Mouse (Mus musculus): ENCODE measurements at regions not wholly inside any gene's neighbourhood (a gene's known extent, or its start where the extent isn't known, plus 50 kb on each side); places are given as distances from the start of the nearest gene placed in this dataset.
"Not testable (repeated sequence)": the region's sequence is repeated elsewhere in the genome, so short reads cannot be mapped to it uniquely, and the experiment has no call there.

DNA sequence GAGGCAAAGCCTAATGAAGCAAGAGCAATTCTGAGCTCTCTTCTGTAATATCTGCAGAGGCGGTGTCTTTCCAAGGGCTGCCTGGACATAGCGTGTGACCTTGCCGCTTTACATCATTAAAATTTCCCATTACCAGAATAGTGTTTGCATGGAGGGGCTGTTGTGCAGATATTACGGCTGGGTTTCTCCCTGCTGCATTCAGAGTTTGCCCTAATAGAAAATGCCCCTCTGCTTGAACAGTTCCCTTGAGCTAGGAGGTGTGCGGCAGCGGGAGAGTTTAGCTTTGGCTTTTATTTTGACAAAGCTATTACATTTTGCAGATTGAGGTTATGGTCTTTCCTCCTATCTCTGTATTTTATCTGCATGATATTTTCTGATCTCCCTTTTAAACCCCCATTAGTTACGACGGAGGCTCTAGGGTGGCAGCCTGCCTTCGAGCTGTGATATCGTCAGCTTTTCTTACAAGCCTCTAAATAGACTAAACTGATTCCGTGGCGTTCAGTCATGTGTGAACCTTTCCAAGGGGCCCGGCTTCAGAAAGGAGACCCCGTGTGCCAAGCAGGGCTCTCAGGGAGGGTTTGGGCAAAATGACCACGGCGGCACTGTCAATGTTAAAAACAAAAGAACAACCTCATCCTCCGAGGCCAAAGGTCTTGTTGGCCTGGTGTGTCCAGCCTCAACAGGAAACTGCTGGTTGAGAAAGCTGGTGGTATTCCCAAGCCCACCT is 182.2 kb upstream of the Pmfbp1 start:
- DNase-seq (ENCODE audit: low spot score in 2 of 2): no peak

DNA sequence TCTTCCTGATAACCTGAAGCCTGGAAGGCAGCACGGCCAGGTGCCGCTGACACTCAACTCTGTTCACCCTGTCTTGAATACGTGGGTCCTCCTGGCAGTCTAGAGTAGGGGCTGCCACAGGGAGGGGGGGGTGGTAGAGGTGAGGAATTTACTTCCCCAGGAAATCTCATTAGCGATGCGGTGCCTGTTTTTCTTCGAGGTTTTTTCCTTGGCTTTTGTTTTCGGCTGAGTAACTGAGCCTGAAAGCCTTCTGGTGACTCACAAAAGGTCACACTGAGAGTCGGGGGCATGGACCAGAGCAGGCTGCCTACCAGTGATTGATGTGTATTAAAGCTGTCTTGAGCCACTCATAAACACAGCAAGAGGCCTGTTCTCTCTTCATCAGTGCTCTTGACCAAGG is 181.1 kb upstream of the Pmfbp1 start:
- DNase-seq (ENCODE audit: low spot score in 2 of 2): no peak

DNA sequence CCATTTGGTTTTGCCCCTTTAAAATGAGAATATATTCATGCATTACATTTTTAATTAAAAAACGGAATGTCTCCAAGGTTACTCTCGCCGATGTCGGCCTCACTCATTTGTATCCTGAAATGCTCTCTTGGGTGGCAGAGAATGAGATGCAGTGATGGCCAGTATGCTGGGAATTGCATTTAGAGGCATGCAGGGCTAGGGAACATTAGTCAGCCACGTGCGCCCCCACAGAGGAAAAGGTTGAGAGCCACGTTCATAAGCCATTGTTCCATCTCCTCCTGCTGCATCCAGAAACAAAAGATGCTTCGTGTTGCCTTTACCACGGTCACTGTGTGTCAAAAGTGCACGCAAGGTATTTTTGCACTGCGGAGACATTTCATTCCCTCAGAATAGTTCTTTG is 172.9 kb upstream of the Pmfbp1 start:
- DNase-seq (ENCODE audit: low spot score in 2 of 2): no peak

DNA sequence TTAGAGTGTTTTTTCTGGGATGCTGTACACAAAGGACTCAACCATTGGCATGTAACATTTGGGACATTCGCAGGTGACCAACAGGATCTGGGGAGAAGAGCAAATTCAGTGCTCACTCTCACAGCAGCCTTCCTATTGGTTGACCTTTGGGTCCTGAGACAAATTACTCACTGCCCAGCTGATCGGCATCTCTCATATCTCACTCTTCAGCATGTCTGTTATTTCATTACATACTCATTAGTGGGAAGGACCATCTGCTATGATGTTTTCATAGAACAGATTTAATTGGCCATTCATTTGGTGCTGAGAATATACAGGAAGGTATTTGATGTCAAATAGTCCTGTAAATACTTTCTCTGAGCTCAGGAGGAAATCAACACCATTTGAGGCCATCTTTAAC is 170.5 kb upstream of the Pmfbp1 start:
- no peak for DNase-seq (ENCODE audit: low spot score in 2 of 2)

DNA sequence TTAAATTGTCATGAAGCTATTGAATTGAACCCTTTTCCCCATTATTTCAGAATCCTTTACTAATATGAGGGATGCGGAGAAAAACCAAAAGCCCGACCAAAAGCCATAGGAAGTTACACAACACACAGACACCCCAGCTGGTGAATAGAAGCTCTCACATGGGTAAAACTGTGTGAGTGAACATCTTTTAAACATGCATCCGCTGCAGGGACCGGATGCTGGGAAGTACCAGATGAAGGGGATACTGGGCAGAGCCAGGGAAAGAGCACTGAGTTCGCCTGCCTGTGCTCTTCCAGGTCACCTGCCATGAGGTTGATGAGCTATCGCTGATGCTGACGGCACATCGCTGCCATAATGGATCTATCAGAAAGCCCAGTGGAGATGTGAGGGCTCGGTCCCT is 169.6 kb upstream of the Pmfbp1 start:
- no peak for DNase-seq (ENCODE audit: low spot score in 2 of 2)

DNA sequence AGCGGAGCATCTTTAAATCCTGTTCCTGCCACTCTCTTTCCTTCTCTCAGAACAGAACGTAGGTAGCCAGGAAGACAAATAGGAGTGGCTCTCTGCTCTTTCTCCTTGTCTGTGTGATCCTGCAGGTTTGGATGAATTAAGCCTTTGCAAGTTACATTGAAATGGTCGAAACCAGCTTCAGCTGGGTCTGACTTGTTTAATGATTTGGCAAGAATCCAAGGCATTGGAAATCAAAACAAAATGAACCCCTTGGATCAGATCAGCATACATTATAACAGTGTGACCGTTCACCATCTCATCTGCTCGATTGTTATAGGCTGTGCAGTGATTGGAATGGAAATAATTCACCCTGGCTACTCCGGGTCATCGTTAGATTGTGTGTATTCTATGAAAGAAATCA is 157.6 kb upstream of the Pmfbp1 start:
- no peak for DNase-seq (ENCODE audit: low spot score in 2 of 2)

DNA sequence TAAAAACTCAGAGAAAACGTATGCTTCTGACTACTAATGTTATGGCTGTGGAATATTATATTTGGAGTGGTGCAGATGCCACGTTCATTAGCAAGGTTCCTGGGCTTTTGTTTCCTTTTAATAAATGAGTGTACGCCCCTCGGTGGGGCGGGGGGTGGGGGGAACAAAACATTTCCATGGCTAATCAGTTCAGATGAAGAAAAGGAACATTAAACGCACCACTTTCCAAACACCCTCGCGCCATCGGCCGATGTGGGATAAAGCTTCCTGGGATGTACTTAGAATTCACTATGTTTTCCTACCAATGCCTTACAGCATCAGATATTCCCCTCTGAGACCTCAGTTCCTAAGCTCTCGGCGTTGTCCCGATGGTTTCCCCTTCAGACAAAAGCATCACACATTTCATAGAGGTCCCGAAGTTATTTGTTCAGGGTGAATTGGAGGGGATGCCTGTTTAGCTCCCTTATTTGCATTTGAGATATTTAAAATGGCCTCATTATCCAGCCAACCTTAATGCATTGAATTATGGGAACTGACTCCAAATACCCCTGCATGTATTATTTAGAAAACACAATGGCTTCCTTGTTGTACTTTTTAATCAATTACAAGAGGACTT is 155.5 kb upstream of the Pmfbp1 start:
- no peak for DNase-seq (ENCODE audit: low spot score in 2 of 2)

DNA sequence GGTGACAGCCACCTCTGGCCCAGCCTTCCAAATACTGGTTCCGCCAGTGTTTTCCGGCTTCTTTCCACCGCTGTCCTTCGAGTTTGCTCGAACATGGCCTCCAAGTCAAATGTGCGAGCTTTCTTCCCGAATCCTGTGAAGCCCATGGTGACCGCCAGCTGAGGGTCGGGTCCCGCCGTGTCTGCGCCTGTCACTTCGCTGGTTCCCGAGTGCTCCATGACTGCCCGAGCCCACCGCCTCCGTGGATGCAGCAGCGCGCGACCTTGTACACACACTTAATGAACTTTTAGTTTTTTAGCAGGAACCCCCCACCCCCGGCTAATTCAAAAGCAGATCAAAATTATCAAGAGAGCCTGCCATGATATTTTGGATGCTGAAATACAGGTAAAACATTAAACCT is 153.2 kb upstream of the Pmfbp1 start:
- not testable (repeated sequence) for DNase-seq (ENCODE audit: low spot score in 2 of 2)

DNA sequence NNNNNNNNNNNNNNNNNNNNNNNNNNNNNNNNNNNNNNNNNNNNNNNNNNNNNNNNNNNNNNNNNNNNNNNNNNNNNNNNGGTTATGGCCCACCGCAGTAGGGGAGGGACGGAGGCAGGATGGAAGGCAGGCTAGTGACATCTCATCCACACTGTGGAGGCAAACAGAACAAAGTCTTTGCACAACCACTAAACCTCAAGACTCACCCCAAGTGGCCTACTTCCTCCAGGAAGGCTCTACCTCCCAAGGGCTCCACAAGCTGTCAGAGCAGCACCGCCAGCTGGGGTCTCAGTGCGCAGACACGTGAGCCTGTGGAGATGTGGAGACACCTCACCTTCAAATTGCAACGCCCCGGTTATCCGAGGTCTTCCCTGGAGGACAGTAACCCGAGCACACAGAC is 138.7 kb upstream of the Pmfbp1 start:
- no peak for DNase-seq (ENCODE audit: low spot score in 2 of 2)

DNA sequence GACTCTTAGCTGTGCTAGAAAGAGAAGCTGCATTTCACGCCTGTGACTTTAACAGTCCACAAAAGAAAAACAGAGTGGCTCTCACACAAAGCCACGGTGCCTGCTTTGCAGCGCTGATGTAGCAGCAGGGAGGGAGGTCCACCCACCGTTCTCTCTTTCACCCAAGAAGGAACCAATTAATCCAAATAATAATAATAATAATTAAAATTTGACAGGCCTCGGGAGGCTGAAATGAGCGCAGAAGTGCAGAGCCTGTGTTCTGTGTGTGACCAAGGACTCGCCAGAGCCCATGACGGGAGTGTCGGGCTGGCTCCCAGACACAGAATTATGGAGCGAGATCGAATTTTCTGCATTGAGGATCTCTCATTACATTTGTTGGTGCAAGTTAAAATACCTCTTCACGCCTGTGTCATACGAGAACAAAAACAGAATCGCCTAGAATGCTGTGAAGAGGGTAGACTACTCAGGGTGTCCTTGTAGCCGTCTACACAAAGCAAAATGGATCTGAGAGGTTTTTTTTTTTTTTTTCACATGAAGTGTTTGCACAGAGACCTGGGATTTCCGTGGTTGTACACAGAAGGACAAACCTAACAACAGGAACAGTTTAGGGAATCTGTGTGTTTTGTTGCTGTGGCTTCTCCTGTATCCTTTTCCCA is 134.3 kb upstream of the Pmfbp1 start:
- DNase-seq (ENCODE audit: low spot score in 2 of 2): no peak

DNA sequence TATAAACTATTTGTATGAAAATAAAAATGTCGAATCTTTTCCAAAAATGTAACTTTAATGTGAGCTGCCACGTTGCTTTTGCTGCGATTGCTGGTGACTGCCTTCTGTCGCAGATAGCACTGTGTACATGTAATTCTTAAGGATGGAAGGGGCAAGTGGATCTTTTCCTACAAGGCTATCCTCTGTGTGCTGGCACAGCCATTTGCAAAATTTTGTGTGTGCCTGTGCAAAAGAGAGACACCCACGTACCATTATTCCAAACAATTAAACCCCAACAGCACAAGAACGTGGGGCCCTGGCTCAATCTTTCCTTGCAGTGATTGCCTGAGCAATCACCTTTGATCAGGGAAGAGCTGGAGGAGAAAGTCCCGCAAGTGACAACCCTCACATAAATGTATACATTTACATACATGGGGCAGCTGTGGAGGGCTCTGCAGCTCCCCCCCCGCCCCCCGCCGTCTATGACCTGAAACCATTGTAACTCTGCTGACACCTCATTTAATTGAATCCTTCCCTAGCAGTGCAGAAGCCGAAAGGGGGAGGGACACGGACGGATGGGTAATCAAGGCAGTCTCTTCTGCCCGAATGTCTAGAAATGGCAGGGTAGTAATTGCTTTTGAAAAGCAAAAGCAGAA is 133.6 kb upstream of the Pmfbp1 start:
- no peak for DNase-seq (ENCODE audit: low spot score in 2 of 2)

DNA sequence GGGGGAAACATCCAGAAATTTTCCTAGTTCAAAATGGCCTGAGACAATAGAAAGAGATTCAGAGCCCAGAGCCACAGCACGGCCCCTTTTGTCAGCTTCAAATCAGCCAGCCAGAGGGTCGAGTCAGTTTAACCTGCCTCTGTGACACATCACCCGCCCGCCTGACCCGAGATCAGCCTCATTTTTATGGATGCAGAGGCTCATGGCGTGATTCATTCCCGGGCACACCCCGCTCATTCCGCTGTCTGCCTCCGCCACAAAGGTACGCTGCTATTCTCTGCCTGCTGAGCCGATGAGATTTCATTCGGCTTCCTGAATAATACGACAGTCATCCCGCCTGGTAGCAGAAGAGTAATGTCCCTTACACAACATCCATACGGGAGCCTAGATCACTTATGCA is 132.9 kb upstream of the Pmfbp1 start:
- no peak for DNase-seq (ENCODE audit: low spot score in 2 of 2)

DNA sequence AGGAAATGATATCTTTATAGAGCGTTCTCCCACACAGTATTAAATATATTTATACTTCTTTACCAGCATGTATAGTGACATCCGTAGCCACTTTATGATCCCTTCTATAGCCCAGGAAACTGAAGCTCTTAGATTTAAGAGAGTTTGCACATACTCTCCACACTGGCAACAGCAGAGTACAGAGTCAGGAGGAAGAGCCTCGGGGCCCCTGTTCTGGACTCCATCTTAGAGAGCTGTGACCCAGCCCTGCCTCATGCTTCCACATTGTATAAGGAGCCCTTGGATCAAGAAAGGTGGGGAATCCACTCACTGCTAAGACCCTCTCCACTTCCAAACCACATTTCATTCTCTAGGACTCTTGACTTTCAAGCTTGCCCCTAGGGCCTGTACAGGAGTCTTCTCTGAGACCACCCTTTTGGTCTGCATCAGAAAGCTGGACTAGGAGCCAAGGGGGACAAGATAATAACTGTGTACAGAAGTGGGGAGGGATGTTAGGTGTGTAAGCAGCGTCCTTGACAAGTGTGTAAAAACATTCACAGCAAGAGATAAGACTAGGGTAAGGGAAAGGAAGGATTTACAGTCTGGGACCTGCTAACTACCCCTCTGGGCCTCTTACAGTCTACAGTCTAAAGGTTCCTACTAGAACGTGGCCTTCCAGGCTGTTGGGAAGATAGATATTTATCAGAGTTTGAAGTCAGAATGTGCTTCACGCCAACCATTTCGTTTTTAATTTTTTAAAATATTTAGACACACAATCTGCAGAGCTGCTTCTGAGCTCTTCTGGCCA is 132.1 kb upstream of the Pmfbp1 start:
- DNase-seq (ENCODE audit: low spot score in 2 of 2): no peak

DNA sequence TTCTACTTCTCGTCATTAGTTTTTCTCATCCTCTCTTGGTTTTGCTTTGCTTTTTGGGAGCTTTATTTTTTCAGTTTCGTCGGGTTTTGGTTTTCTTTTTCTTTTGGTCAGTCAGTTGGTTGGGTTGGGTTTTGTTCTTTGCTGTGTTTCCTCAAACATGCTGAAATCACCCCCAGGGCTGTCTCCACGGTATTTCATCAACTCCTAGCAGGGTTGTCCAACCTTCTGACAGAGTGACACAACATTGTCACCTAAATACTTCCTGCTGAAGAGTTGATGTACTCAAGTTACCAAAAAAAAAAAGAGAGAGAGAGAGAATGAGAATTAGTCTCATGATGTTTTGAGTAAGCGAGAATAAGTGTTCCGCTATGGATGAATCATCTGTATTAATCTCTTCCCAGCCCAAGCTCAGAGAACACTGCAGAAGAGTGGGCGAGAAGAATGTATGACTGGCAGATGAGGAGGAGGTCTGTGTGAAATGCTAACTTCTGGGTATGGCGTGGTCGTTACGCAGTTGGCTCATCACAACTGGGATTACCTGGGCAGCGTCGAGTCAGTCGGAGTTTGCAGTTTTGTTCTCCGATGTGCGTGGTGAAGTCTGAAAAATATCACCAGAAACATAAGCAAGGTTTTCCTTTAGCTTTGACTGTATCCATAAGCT is 130.5 kb upstream of the Pmfbp1 start:
- no peak for DNase-seq (ENCODE audit: low spot score in 2 of 2)

DNA sequence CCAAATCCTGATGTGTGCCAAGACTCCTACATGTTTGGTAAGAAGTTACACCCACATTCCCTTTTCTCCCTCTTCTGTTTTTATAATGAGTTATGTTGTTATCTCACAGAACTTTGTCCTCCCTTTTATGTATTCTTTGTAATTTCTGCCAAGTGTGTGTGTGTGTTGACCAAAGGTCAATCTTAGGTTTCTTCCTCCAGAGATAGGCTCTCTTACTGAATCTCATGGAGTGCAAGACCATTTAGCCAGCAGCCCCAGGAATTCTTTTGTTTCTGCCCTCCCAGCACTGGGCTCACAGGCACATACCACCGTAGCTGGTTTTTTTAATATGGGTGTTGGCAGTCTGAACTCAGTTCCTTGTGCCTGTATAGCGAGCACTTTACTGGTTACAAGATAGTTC is 119.8 kb upstream of the Pmfbp1 start:
- no peak for DNase-seq (ENCODE audit: low spot score in 2 of 2)

DNA sequence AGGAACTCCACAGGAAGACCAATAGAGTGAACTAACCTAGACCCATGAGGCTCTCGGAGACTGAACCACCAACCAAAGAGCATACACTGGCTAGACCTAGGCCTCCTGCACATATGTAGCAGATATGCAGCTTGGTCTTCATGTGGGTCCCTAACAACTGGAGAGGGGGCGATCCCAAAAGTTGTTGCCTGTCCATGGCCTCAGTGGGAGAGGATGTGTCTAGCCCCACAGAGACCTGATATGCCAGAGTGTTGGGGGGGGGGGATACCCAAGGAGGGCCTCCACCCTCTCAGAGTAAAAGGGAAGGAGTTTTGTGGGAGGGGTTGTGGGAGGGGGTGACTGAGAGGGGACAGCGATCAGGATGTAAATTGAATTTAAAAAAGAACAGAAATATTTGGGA is 108.9 kb upstream of the Pmfbp1 start:
- DNase-seq (ENCODE audit: low spot score in 2 of 2): no peak

DNA sequence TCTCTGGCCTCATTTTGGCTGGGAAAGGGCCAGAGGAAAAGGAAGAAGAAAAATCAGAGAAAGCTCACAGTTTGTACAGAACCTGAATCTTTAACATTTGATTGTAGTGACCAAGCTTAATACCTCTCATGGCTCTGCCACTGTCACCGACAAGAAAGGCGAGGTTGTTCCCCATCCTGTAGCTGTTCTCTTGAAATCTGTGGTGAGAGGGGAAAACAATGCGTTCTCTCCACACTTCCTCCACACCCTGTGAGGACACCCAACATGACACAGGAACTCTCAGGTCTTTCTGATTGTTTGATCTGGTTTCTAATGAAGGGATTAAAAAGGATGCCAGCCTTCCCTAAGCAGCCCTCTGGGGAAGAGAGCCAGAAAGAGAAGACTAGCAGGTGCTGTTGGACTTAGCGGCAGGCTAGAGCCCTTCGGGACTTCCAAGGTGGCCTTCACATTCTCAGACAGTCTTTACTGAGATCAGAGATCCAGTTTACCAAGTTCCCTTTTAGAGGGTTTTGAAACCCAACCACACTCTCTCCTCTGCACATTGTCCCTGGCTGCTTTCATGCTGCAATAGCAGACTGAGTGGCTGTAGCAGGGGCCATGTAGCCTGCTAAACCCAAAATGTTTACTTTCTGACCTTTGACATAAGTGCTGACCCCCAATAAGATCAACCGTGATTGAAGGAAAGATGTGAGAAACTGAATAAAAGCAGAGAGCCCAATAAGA is 98.5 kb upstream of the Pmfbp1 start:
- no peak for DNase-seq (ENCODE audit: low spot score in 2 of 2)

DNA sequence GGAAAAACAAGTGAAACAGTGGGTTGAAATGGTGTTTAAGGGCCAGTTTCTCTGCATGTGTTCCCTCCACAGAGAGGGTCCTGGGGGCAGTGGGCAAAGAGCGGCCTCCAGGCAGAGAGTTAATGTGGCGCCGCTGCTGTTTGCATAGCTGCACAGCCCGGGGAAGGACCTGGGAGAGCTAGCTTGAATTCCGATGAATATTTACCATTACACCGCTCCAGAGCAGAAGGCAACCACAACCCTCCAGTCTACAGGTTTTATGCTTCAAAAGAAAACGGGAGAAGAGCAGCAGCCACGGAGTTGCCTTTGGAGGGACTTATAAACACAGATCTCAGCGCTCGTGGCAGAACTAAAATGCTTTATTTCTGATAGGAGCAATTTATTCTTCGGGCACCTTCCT is 94.2 kb upstream of the Pmfbp1 start:
- DNase-seq (ENCODE audit: low spot score in 2 of 2): no peak

DNA sequence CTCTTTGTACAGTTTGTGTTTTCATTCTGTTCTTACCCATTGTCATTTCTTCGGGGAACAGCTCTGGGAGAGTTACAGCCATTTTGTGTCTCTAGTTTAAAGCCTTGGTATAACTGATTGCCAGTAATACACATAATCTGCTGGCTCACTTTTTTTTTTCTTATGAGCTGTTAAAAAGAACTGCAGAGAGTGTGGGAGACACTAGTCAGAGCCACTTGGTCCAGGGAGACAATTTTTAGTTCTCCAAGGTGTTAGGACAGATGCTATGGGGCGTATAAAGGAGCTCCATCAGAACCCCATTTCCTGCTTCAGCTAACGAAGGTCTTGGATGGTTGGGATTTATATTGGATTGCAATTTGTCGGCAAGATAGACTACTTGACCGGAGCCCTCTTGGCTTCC is 93.6 kb upstream of the Pmfbp1 start:
- DNase-seq (ENCODE audit: low spot score in 2 of 2): no peak

DNA sequence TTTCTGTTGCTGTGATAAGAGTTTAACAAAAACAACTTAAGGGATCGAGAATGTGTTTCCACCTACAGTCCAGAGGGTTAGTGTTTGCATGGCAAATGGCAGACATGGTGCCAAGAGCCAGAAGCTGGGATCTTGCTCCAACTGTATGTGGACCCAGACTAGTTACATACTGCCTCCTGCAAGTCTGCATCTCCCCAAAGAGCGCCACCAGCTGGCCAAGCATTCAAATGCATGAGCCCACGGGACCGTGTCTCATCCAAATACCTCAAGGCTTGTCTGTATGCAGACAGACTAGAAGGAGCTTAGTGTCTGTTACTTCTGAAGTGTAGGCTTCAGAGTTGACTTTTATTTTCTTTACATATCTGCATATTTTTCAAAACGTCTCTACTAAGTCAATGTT is 85.9 kb upstream of the Pmfbp1 start:
- no peak for DNase-seq (ENCODE audit: low spot score in 2 of 2)

DNA sequence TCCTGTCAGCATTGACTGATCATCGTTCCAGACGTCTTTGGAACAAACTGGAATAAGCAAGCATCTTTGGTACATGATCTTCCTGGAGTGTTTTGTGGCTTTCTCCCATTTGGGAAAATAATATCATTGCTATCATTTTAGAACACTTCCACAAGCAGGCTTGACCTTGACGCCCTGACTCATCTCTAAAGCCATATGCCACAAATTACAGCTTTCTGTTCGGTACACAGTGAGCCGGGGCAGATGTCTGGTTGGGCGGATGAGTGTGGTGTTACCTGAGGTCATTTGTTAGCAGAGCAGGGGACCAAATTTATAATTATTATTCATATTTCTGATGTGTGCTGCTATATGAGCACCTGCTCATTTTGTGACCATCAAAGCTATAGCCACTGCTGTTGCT is 83.3 kb upstream of the Pmfbp1 start:
- no peak for DNase-seq (ENCODE audit: low spot score in 2 of 2)

Measured in urinary bladder, adult 18-20 months (tissue).